Mouse (Mus musculus) hematopoietic stem cell, adult 5-6 weeks (primary cell): ENCODE data around the gene Olfr881. TPM values are rescaled to one million over a fixed set of nuclear protein-coding genes. Genes with fewer than 3 reads are reported as not detected.

Experiments used
- ATAC-seq, 2 experiments: fragments of 125-278 bp in 1 of 2; replicated peaks in 1 of 2; 2 replicates each; pipeline ENCODE4 v1.8.0; 2016 to 2017; ENCODE audit warnings: inconsistent platforms in 2 of 2, mild to moderate bottlenecking in 2 of 2, moderate number of reproducible peaks in 2 of 2, low read depth in 1 of 2, moderate TSS enrichment in 1 of 2; ENCODE audit not compliant: low FRiP score in 2 of 2, poor library complexity in 2 of 2, severe bottlenecking in 2 of 2, insufficient read depth in 1 of 2, low TSS enrichment in 1 of 2
- total RNA-seq: library from RNA; stranded (forward); fragments of 172-1452, 232-1000 nt; gene quantifications from 2 replicates; pipeline ENCODE4 v1.2.3, GENCODE M21; 2017

Olfr881 gene
- total RNA-seq: not detected in 2 replicates

DNA sequence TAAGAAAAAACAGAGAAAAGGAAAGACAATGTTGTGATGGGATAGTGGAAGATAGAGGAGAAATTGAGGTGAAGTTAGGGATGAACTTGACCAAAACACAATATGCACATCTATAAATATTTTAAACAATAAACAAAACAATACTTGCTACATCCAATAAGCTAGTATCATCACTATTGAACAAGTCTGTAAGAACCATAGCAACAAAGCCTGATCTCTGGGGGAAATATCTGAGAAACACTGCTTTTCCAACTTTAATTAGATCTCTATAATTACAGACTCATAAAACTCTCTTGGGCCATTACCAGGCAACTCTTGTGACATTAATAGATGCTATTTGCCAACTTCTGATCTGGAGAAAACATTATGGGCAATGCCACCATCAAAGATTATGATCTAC lies at the start of gene Olfr881:
Olfr881 (plus strand) TSS at position 301 of the 400 bp plus-strand sequence.
- ATAC-seq: no peak

DNA sequence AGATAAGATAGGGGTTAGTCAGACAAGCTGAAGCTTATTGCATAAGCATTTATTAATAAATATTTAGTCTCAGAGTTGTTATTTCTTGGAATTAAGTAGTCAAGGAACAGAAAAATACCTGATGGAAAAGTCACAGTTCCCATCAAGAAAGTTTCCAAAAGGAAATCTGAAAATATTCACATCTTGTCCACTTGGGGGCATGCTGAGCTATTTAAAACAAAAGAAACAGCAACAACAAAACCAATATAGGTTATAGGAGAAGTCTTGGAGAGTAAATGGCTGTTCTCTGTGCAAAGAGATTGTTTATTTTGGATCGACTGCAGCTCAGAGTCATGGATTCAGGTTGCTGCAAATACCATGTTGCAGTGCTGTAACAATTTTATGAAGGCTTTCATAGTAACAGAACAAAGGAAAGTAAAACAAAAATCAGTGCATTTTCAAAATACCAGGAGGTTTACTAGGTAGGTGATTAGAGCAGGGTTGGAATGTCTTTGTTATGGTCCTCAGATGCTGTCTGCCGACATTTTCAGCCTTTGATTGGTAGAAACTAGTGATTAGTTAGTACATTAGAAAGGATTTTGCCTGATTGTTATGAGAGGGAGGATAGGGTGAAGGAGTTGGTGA lies 7.1 kb downstream of the Olfr881 start:
- ATAC-seq: no peak

DNA sequence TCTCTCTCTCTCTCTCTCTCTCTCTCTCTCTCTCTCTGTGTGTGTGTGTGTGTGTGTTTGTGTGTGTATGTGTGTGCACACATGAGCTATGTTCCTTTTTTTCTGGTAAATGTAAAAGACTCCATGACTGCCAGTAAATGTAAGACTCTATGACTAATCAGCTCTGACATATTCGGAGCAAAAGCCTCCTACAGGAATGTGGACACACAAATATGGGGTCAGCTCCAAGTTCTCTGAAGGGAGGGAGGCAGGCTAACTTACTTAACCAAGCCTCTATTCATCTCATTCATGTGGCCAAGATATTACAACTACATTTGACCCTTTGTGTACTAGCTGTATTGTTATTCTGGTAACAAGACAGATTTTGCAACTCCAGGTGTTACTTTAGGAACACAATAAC lies 8.4 kb downstream of the Olfr881 start:
- no peak for ATAC-seq

DNA sequence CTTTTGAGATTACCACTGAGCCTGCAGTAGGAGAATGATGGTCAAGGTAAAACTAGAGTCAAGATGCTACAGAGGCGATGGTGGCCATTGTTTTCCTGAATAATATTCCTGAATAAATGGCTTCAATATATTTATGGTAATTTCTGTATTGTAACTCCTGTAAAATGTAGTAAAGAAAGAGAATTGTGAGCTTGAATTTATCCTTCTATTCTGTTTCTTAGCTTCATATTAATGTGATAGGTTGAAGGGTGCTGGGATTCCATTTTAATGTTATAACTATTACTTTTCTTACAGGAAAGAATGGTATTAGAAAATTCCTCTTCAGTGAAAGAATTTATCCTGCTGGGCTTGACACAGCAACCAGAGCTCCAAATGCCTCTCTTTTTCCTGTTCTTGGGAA lies 33.9 kb downstream of the Olfr881 start, which contains the start of gene Olfr883:
Olfr883 (plus strand) TSS at position 301 of the 400 bp plus-strand sequence.
- ATAC-seq: no peak

Other genes with a start within 250 kb of the Olfr881 start
- not detected in 2 replicates for gene Olfr874, start 246.7 kb upstream of the Olfr881 start, total RNA-seq
- not detected in 2 replicates for gene Olfr875, start 220.0 kb upstream of the Olfr881 start, total RNA-seq
- gene Olfr876, start 188.8 kb upstream of the Olfr881 start, total RNA-seq: not detected in 2 replicates
- gene Olfr877, start 137.6 kb upstream of the Olfr881 start, total RNA-seq: not detected in 2 replicates
- 0.06 TPM in 1 of 2 replicates, not detected in the other for gene Olfr145, start 95.1 kb upstream of the Olfr881 start, total RNA-seq
- not detected in 2 replicates for gene Olfr878, start 74.0 kb upstream of the Olfr881 start, total RNA-seq
- gene Olfr883, start 34.0 kb downstream of the Olfr881 start, total RNA-seq: not detected in 2 replicates
- not detected in 2 replicates for gene Olfr884, start 54.7 kb downstream of the Olfr881 start, total RNA-seq
- gene Olfr885, start 69.5 kb downstream of the Olfr881 start, total RNA-seq: not detected in 2 replicates
- not detected in 2 replicates for gene Olfr887, start 92.2 kb downstream of the Olfr881 start, total RNA-seq
- not detected in 2 replicates for gene Olfr888, start 116.3 kb downstream of the Olfr881 start, total RNA-seq
- gene Olfr889, start 123.4 kb downstream of the Olfr881 start, total RNA-seq: not detected in 2 replicates
- not detected in 2 replicates for gene Olfr890, start 150.7 kb downstream of the Olfr881 start, total RNA-seq
- gene Olfr891, start 189.0 kb downstream of the Olfr881 start, total RNA-seq: not detected in 2 replicates
- not detected in 2 replicates for gene Olfr893, start 216.5 kb downstream of the Olfr881 start, total RNA-seq
- gene Olfr894, start 226.2 kb downstream of the Olfr881 start, total RNA-seq: not detected in 2 replicates